Mouse (Mus musculus) thymus, adult 2 months (tissue): Measurements from ENCODE around the gene Adam1a. TPM values are rescaled to one million over a fixed set of nuclear protein-coding genes. Genes with fewer than 3 reads are reported as not detected.
"Not testable (repeated sequence)": the region's sequence is repeated elsewhere in the genome, so short reads cannot be mapped to it uniquely, and the experiment has no call there.

Experiments used
- DNase-seq: peaks from one replicate; pipeline ENCODE4 v3.0.0; 2021
- H3K27ac ChIP-seq: fragments of 200-500 bp; 2 replicates; pipeline ENCODE4 v1.5.1; 2012; ENCODE audit warnings: low read length, control low read depth; ENCODE audit not compliant: control insufficient read depth, insufficient read depth
- H3K27me3 ChIP-seq: fragments of 200-500 bp; 2 replicates; pipeline ENCODE4 v1.6.1; 2012; ENCODE audit warnings: mild to moderate bottlenecking, low read length, moderate library complexity, mixed read lengths; ENCODE audit not compliant: control insufficient read depth, insufficient read depth
- H3K36me3 ChIP-seq: fragments of 200-500 bp; 2 replicates; pipeline ENCODE4 v1.6.1; 2012; ENCODE audit warnings: mild to moderate bottlenecking, low read length, moderate library complexity; ENCODE audit not compliant: control insufficient read depth, insufficient read depth
- H3K4me1 ChIP-seq: fragments of 200-500 bp; replicated peaks from 2 replicates; pipeline ENCODE4 v1.6.1; 2012; ENCODE audit warnings: low read length; ENCODE audit not compliant: control insufficient read depth, insufficient read depth
- H3K4me3 ChIP-seq: fragments of 200-500 bp; 2 replicates; pipeline ENCODE4 v1.5.1; 2012; ENCODE audit warnings: mild to moderate bottlenecking, low read length, control low read depth, moderate library complexity; ENCODE audit not compliant: control insufficient read depth, insufficient read depth
- CTCF ChIP-seq: fragments of 200-500 bp; IDR thresholded peaks from 2 replicates; pipeline ENCODE4 v1.5.1; 2012; ENCODE audit warnings: mild to moderate bottlenecking, control low read depth, low read length, moderate library complexity, borderline replicate concordance; ENCODE audit not compliant: control insufficient read depth, poor library complexity, insufficient read depth; ENCODE audit errors: extremely low read depth
- POLR2A ChIP-seq: fragments of 200-500 bp; IDR thresholded peaks from 2 replicates; pipeline ENCODE4 v1.6.1; 2012; ENCODE audit warnings: mild to moderate bottlenecking, low read length, control low read depth, moderate library complexity; ENCODE audit not compliant: control insufficient read depth, poor library complexity, insufficient read depth; ENCODE audit errors: extremely low read depth
- WGBS: fragments of 180-500 bp; shearing (Covaris S2); methylation state at CpG from one replicate; pipeline ENCODE4 v1.1.7; 2018; 5-methylcytosine and 5-hydroxymethylcytosine counted together
- polyA plus RNA-seq: library from polyadenylated mRNA; depleted of rRNA; stranded (reverse); fragments of >200 nt; gene quantifications from 2 replicates; pipeline ENCODE4 v1.2.3, GENCODE M21; 2012

Adam1a gene
- polyA plus RNA-seq, 1 experiment = 6.8 TPM

DNA sequence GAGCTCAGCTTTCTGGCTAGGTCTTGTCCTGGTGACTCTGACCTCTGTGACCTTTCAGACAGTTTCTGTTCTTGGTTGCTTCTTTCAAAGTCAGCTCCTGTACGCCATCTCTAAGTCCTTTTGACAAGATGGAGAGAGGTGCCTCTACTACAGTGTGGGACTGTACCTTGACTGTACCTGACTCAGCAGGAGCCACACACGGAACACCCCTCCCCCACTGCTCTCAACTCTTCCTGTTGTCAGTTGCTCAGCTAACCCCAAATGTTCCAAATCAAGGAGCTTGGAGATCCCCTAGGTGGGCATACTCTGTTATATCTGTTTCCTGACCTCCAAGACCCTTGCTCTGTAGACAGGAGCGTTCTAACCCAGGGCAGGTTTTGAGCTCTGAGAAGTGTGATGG is 42.1 kb downstream of the Adam1a start, which contains the start of gene Adam1b:
Gene Adam1b, minus strand, starts transcription at position 205 of the 400 bp plus-strand sequence.
- Histone ChIP-seq H3K36me3 (no peaks in the 10 kb centered on the region), H3K27ac (no peak within 1 kb of the TSS), H3K27me3 (no peaks in the 10 kb centered on the region), H3K4me3 (no peak within 1 kb of the TSS), H3K4me1 (peaks cover 7% of the 10 kb centered on the region)
- TF ChIP-seq CTCF (no peak), POLR2A (no peak)
- peak; percentile 20 for DNase-seq
- WGBS = 74% methylated on average over 3 of the region's 3 CpGs

DNA sequence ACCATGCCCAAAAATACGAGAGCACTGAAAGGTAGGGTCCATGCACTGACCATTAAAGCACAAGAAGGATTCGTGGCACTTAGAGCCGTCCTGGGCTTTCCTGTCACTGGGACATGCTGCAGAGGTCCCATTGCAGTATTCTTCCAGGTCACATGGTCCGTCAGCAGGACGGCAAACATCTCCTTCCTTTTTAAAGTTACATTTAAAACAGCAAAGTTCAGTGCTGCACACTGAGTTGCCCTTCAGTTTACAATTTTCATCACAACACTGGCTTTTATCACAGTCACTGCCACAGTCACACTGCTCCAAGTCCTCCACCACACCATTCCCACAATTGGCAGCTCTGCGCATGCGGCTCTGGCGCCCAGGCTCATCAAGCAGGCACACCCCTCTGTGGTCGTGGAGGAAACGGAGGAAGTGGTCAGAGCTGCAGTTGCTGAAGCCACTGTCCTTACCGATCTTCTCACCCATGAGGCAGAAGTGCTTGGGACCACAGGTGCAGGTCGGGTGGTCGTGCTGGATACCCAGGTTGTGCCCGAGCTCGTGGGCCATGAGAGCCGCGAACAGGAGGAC is 43.8 kb downstream of the Adam1a start:
- H3K27me3 ChIP-seq, H3K4me1 ChIP-seq, H3K36me3 ChIP-seq, H3K4me3 ChIP-seq, H3K27ac ChIP-seq: not testable (repeated sequence)
- WGBS = 12% methylated on average over 10 of the region's 17 CpGs
- peak; percentile 2 for DNase-seq

DNA sequence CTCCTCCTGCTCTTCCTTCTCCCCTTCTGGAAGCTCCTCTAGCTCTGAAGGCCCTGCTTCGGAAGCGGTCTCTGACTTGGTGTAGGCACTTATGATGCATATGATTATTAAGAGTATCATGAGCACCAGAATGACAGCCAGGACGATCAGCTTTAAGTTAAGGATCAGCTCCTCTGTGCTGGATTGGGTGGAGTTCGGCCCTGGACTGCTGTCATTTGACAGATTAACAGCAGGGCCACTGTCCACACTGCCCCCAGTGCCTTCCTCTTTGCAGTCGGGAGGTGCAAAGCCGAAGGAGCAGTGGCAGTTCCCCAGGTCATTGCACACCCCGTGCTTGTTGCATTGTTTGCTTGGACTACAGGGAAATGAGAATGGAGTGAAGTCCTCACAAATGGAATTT is 44.6 kb downstream of the Adam1a start:
- 49% methylated on average over 7 of the region's 7 CpGs for WGBS
- no peak for TF ChIP-seq POLR2A
- Histone ChIP-seq H3K27me3 (no peaks in the 10 kb centered on the region), H3K27ac (no peak overlapping the region), H3K4me3 (no peak overlapping the region), H3K36me3 (no peaks in the 10 kb centered on the region), H3K4me1 (peaks cover 7% of the 10 kb centered on the region)
- no peak for DNase-seq

DNA sequence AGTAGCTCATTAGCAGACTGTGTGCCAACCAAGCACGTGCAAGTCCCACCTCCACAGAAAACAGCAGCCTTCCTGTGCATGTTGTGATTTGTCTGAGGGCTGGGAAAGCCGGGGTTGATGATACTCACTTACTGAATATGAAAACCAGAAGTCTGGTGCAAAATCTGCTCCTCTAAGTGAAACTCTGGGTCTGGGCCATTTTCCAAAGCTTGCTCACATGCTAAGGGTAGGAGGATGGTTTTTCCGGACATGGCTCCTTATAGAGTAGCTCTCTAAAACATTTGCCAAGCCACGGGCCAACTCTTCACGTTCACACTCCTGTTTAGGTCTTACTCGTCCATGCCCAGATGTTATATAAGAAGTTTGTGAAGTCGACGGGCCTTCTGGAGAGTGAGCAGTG is 52.0 kb downstream of the Adam1a start:
- no peak for DNase-seq
- 83% methylated on average over 8 of the region's 8 CpGs for WGBS
- TF ChIP-seq CTCF = no peak
- TF ChIP-seq POLR2A = no peak
- Histone ChIP-seq H3K36me3 (no peaks in the 10 kb centered on the region), H3K27me3 (no peaks in the 10 kb centered on the region), H3K4me1 (no peaks in the 10 kb centered on the region), H3K27ac (no peak overlapping the region), H3K4me3 (no peak overlapping the region)

DNA sequence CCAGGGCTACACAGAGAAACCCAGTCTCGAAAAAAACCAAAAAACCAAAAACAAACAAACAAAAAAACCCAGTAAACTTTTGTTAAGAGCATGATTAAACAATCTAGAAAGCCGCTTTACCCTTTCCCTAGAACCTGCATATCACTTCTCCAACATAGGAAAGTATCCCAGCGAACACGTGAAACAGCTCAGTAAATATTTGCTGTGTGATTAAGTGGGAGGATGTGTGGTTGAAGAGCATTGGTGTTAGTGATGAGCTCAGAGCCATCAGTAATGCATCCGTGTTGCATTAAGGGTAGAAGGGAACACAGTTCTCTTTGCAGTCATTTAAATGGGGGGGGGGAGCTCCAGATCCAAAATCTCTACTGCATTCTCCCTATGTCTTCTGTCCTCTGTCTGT is 60.5 kb downstream of the Adam1a start:
- no peak for DNase-seq
- Histone ChIP-seq H3K36me3 (no peaks in the 10 kb centered on the region), H3K4me3 (no peak overlapping the region), H3K27ac (no peak overlapping the region), H3K4me1 (no peaks in the 10 kb centered on the region), H3K27me3 (no peaks in the 10 kb centered on the region)
- WGBS = 90% methylated on average over 5 of the region's 5 CpGs
- no peak for TF ChIP-seq POLR2A
- no peak for TF ChIP-seq CTCF

DNA sequence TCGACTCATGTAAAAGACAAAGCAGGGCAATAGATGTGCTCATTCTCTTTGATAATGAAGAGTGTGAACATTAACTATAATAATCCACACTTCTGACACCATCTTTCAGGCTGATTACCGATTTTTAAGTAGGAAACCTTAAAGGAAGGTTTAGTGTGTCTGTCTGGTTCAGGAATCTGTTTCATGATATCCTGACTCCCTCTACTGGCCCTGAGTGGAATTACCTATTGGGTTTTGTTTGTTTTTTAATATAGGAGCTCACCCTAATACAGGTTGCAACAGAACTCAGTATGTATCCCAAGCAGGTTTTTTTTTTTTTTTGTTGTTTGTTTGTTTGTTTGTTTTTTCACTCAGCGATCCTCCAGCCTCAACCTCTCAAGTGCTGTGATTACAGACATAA is 67.6 kb downstream of the Adam1a start:
- DNase-seq = peak; percentile 38
- no peaks in the 10 kb centered on the region for H3K27me3 ChIP-seq

DNA sequence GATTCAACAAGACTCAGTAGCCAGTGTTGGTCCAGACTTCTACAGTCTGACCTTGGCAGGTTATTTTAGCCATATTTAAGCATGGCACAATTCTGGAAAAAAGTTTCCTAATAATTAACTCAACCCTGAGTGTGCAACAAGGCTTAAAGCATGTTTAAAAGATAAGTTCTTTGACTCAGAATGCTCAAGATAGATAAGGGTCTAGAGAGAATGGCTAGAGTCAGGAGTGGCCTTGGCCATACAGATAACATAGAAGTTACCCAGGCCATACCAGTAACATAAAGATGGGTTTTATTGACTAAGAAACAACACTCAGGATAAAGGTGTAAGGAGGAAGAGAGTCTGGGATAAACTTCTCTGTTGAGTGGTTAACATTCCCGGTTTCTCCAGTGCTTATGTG is 69.2 kb downstream of the Adam1a start:
- no peaks in the 10 kb centered on the region for H3K36me3 ChIP-seq
- H3K4me1 ChIP-seq = no peaks in the 10 kb centered on the region
- TF ChIP-seq POLR2A (no peak), CTCF (no peak)
- no peaks in the 10 kb centered on the region for H3K27me3 ChIP-seq
- 100% methylated on average over 1 of the region's 1 CpGs for WGBS
- DNase-seq = no peak
- H3K4me3 ChIP-seq = no peak overlapping the region
- no peak overlapping the region for H3K27ac ChIP-seq

More for the DNA sequence above, 67.6 kb downstream of the Adam1a start:
- 33% methylated on average over 3 of the region's 3 CpGs for WGBS
- TF ChIP-seq POLR2A (no peak), CTCF (no peak)
- Histone ChIP-seq H3K4me1 (no peaks in the 10 kb centered on the region), H3K36me3 (no peaks in the 10 kb centered on the region), H3K27ac (no peak overlapping the region), H3K4me3 (no peak overlapping the region)
